Mouse (Mus musculus) limb, embryonic 11.5 days (tissue): ENCODE data around the gene Hemk1. TPM values are rescaled to one million over a fixed set of nuclear protein-coding genes. Genes with fewer than 3 reads are reported as not detected.

Source experiments
- ATAC-seq: fragments of 200-750 bp; cut with Nextera tagmentation; 2 replicates; pipeline ENCODE4 v1.8.0; 2017; ENCODE audit warnings: low read depth; ENCODE audit not compliant: insufficient number of reproducible peaks, low FRiP score, low TSS enrichment
- DNase-seq: peaks from one replicate; pipeline ENCODE4 v3.0.0-alpha.2; 2015; ENCODE audit warnings: low spot score
- H3K27ac ChIP-seq: fragments of 300-500 bp; sonication (generic); replicated peaks from 2 replicates; pipeline ENCODE4 v1.5.1; 2014; ENCODE audit warnings: low read depth, mild to moderate bottlenecking, low read length
- H3K27me3 ChIP-seq: fragments of 300-500 bp; sonication (generic); 2 replicates; pipeline ENCODE4 v1.6.1; 2014; ENCODE audit warnings: mild to moderate bottlenecking, low read length, mixed read lengths; ENCODE audit not compliant: control insufficient read depth, insufficient read depth
- H3K36me3 ChIP-seq: fragments of 300-500 bp; sonication (generic); 2 replicates; pipeline ENCODE4 v1.6.1; 2014; ENCODE audit warnings: mild to moderate bottlenecking, low read length, moderate library complexity, mixed read lengths; ENCODE audit not compliant: control insufficient read depth, insufficient read depth
- H3K4me1 ChIP-seq: fragments of 300-500 bp; sonication (generic); 2 replicates; pipeline ENCODE4 v1.6.1; 2014; ENCODE audit warnings: low read length, mixed read lengths; ENCODE audit not compliant: control insufficient read depth, insufficient read depth
- H3K4me2 ChIP-seq: fragments of 300-500 bp; sonication (generic); 2 replicates; pipeline ENCODE4 v1.6.1; 2014; ENCODE audit warnings: low read depth, mild to moderate bottlenecking, moderate library complexity; ENCODE audit not compliant: severe bottlenecking
- H3K4me3 ChIP-seq: fragments of 300-500 bp; sonication (generic); 2 replicates; pipeline ENCODE4 v1.5.1; 2014; ENCODE audit warnings: low read depth, low read length
- H3K9ac ChIP-seq: fragments of 300-500 bp; sonication (generic); 2 replicates; pipeline ENCODE4 v1.6.1; 2014; ENCODE audit warnings: mild to moderate bottlenecking, low read length
- H3K9me3 ChIP-seq: fragments of 300-500 bp; sonication (generic); 2 replicates; pipeline ENCODE4 v1.6.1; 2016; ENCODE audit warnings: low read length; ENCODE audit not compliant: control insufficient read depth
- WGBS: fragments of 180-500 bp; shearing (Covaris S2); extraction: QIAGEN DNeasy Blood & Tissue Kit; methylation state at CpG from one replicate; pipeline ENCODE4 v1.1.7; 2014; 5-methylcytosine and 5-hydroxymethylcytosine counted together
- polyA plus RNA-seq: library from polyadenylated mRNA; unstranded; fragments of >200 nt; fragmentation: Nextera tagmentation; extraction: Ambion mirVana; gene quantifications from 2 replicates; pipeline ENCODE4 v1.2.1, GENCODE M21; 2014

Gene Hemk1
- polyA plus RNA-seq, 1 experiment from 2014 or later = 10.0 TPM

GRCm38 (mm10) chr9:107280322-107281027 lies 57.7 kb downstream of the Hemk1 start:
- no peak for ATAC-seq
- H3K4me2 ChIP-seq = peak overlapping the region; percentile 29; the same call in 1 of the 2 replicates

GRCm38 (mm10) chr9:107279378-107280321 lies 58.5 kb downstream of the Hemk1 start:
- Histone ChIP-seq H3K9me3 (no peaks in the 10 kb centered on the region), H3K9ac (peak overlapping the region; percentile 41; the same call in 1 of the 2 replicates), H3K27me3 (no peaks in the 10 kb centered on the region), H3K27ac (no peak overlapping the region; the same call in 1 of the 2 replicates), H3K4me2 (peak overlapping the region; percentile 29; the same call in 1 of the 2 replicates), H3K36me3 (no peaks in the 10 kb centered on the region), H3K4me3 (no peak overlapping the region), H3K4me1 (peaks cover 14% of the 10 kb centered on the region)
- ATAC-seq = peak; percentile 86
- 17% methylated on average over 16 of the region's 16 CpGs for WGBS
- DNase-seq = peak; percentile 69

More at GRCm38 (mm10) chr9:107280322-107281027, 57.7 kb downstream of the Hemk1 start:
- no peaks in the 10 kb centered on the region for H3K9me3 ChIP-seq
- no peaks in the 10 kb centered on the region for H3K36me3 ChIP-seq
- WGBS = 55% methylated on average over 13 of the region's 13 CpGs
- H3K27ac ChIP-seq = no peak overlapping the region; the same call in 1 of the 2 replicates
- H3K27me3 ChIP-seq = no peaks in the 10 kb centered on the region
- DNase-seq = no peak
- H3K4me1 ChIP-seq = peaks cover 14% of the 10 kb centered on the region
- peak overlapping the region; percentile 41; the same call in 1 of the 2 replicates for H3K9ac ChIP-seq
- H3K4me3 ChIP-seq = no peak overlapping the region

- H3K4me3 ChIP-seq = no peak overlapping the region
- H3K4me2 ChIP-seq = no peak overlapping the region
- ATAC-seq = no peak
- H3K4me1 ChIP-seq = peaks cover 14% of the 10 kb centered on the region
- WGBS = 66% methylated on average over 8 of the region's 8 CpGs
- no peak overlapping the region for H3K9ac ChIP-seq
- H3K27me3 ChIP-seq = no peaks in the 10 kb centered on the region
- H3K9me3 ChIP-seq = no peaks in the 10 kb centered on the region
- H3K36me3 ChIP-seq = no peaks in the 10 kb centered on the region
- no peak for DNase-seq
- H3K27ac ChIP-seq = no peak overlapping the region
Measured at GRCm38 (mm10) chr9:107278527-107279377, 59.4 kb downstream of the Hemk1 start.

GRCm38 (mm10) chr9:107278126-107278525 lies 60.0 kb downstream of the Hemk1 start:
- DNase-seq (no peak), ATAC-seq (no peak)
- Histone ChIP-seq H3K4me2 (no peak overlapping the region), H3K9ac (no peak overlapping the region), H3K4me1 (peaks cover 14% of the 10 kb centered on the region), H3K36me3 (no peaks in the 10 kb centered on the region), H3K9me3 (no peaks in the 10 kb centered on the region), H3K4me3 (no peak overlapping the region), H3K27me3 (no peaks in the 10 kb centered on the region), H3K27ac (no peak overlapping the region)
- WGBS = 50% methylated on average over 4 of the region's 4 CpGs

- Histone ChIP-seq H3K36me3 (no peaks in the 10 kb centered on the region), H3K4me1 (peaks cover 14% of the 10 kb centered on the region), H3K4me3 (no peak overlapping the region), H3K9me3 (no peaks in the 10 kb centered on the region), H3K27me3 (no peaks in the 10 kb centered on the region), H3K27ac (no peak overlapping the region), H3K9ac (no peak overlapping the region), H3K4me2 (no peak overlapping the region)
- 83% methylated on average over 7 of the region's 7 CpGs for WGBS
- ATAC-seq = no peak
- DNase-seq = no peak
Measured at GRCm38 (mm10) chr9:107277603-107278002, 60.5 kb downstream of the Hemk1 start.

Other genes starting within 250 kb of the Hemk1 start
- gene Dock3, start 106.4 kb downstream of the Hemk1 start, polyA plus RNA-seq = 0.32 and 1.3 TPM in 2 replicates
- gene Mapkapk3, start 48.5 kb downstream of the Hemk1 start, polyA plus RNA-seq = 4.9 and 5.9 TPM in 2 replicates
- gene Cish, start 42.3 kb downstream of the Hemk1 start, polyA plus RNA-seq = 4.1 and 4.4 TPM in 2 replicates
- gene 6430571L13Rik, start 2.3 kb upstream of the Hemk1 start, polyA plus RNA-seq = 0.60 and 0.73 TPM in 2 replicates
- gene Cacna2d2, start 61.3 kb upstream of the Hemk1 start, polyA plus RNA-seq = 0.12 and 0.26 TPM in 2 replicates
- 42.8 and 47.9 TPM in 2 replicates for gene Tmem115, start 195.6 kb upstream of the Hemk1 start, polyA plus RNA-seq
- gene Cyb561d2, start 203.8 kb upstream of the Hemk1 start, polyA plus RNA-seq = 13.1 and 14.1 TPM in 2 replicates
- 36.5 and 40.9 TPM in 2 replicates for gene Nprl2, start 203.9 kb upstream of the Hemk1 start, polyA plus RNA-seq
- gene Zmynd10, start 208.9 kb upstream of the Hemk1 start, polyA plus RNA-seq = 0.79 and 0.95 TPM in 2 replicates
- gene Rassf1, start 213.2 kb upstream of the Hemk1 start, polyA plus RNA-seq = 46.7 and 49.3 TPM in 2 replicates
- 57.3 and 60.2 TPM in 2 replicates for gene Tusc2, start 224.9 kb upstream of the Hemk1 start, polyA plus RNA-seq
- gene Hyal2, start 229.6 kb upstream of the Hemk1 start, polyA plus RNA-seq = 143 and 155 TPM in 2 replicates
- gene Hyal1, start 238.6 kb upstream of the Hemk1 start, polyA plus RNA-seq = 8.0 and 8.4 TPM in 2 replicates
- 14.3 and 16.7 TPM in 2 replicates for gene Naa80, start 240.5 kb upstream of the Hemk1 start, polyA plus RNA-seq
- gene Hyal3, start 242.5 kb upstream of the Hemk1 start, polyA plus RNA-seq = 0.54 and 0.57 TPM in 2 replicates
- 47.6 and 49.0 TPM in 2 replicates for gene Ifrd2, start 249.3 kb upstream of the Hemk1 start, polyA plus RNA-seq